Mouse (Mus musculus) midbrain, embryonic 10.5 days (tissue): Measurements from ENCODE around the gene Nav1. TPM values are rescaled to one million over a fixed set of nuclear protein-coding genes. Genes with fewer than 3 reads are reported as not detected.

ENCODE experiments used
- DNase-seq: peaks from one replicate; pipeline ENCODE4 v3.0.0-alpha.2; 2017; ENCODE audit warnings: low spot score
- H3K27ac ChIP-seq: fragments of 300-500 bp; sonication (generic); replicated peaks from 2 replicates; pipeline ENCODE4 v1.5.1; 2016; ENCODE audit warnings: mild to moderate bottlenecking
- H3K27me3 ChIP-seq: fragments of 300-500 bp; sonication (generic); 2 replicates; pipeline ENCODE4 v1.6.1; 2016; ENCODE audit warnings: low read depth, mild to moderate bottlenecking; ENCODE audit not compliant: poor library complexity, severe bottlenecking
- H3K36me3 ChIP-seq: fragments of 300-500 bp; sonication (generic); 2 replicates; pipeline ENCODE4 v1.6.1; 2016; ENCODE audit warnings: mild to moderate bottlenecking, moderate library complexity
- H3K4me1 ChIP-seq: fragments of 300-500 bp; sonication (generic); 2 replicates; pipeline ENCODE4 v1.6.1; 2016
- H3K4me3 ChIP-seq: fragments of 300-500 bp; sonication (generic); 2 replicates; pipeline ENCODE4 v1.5.1; 2016; ENCODE audit warnings: mild to moderate bottlenecking, moderate library complexity
- H3K9me3 ChIP-seq: fragments of 300-500 bp; sonication (generic); replicated peaks from 2 replicates; pipeline ENCODE4 v1.6.1; 2016; ENCODE audit warnings: mild to moderate bottlenecking
- WGBS: fragments of 180-500 bp; shearing (Covaris S2); methylation state at CpG from one replicate; pipeline ENCODE4 v1.1.7; 2016; 5-methylcytosine and 5-hydroxymethylcytosine counted together
- microRNA-seq: library from miRNA; unstranded; fragments of <30 nt; microRNA quantifications from one replicate; pipeline ENCODE4, GENCODE M21; 2017
- polyA plus RNA-seq: library from polyadenylated mRNA; unstranded; fragments of >200 nt; fragmentation: Nextera tagmentation; extraction: Ambion mirVana; gene quantifications from 2 replicates; pipeline ENCODE4 v1.2.1, GENCODE M21; 2016

Gene Nav1
- polyA plus RNA-seq, 1 experiment from 2014 or later, result 14.5 TPM

- peaks cover 96% of the 10 kb centered on the region for H3K36me3 ChIP-seq
- no peaks in the 10 kb centered on the region for H3K27me3 ChIP-seq
- H3K27ac ChIP-seq, result no peak overlapping the region
- H3K4me3 ChIP-seq, result no peak overlapping the region
- peaks cover 12% of the 10 kb centered on the region for H3K4me1 ChIP-seq
- WGBS, result 93% methylated on average over 6 of the region's 6 CpGs
- no peaks in the 10 kb centered on the region for H3K9me3 ChIP-seq
- DNase-seq, result no peak
Measured at GRCm38 (mm10) chr1:135422772-135423171, 184.3 kb downstream of the Nav1 start.

- peaks cover 100% of the 10 kb centered on the region for H3K36me3 ChIP-seq
- no peaks in the 10 kb centered on the region for H3K9me3 ChIP-seq
- H3K4me1 ChIP-seq, result no peaks in the 10 kb centered on the region
- no peak overlapping the region for H3K27ac ChIP-seq
- no peaks in the 10 kb centered on the region for H3K27me3 ChIP-seq
- no peak for DNase-seq
- no peak overlapping the region for H3K4me3 ChIP-seq
Measured at GRCm38 (mm10) chr1:135413996-135414395, 193.1 kb downstream of the Nav1 start.

GRCm38 (mm10) chr1:135412130-135412529 lies 195.0 kb downstream of the Nav1 start:
- 96% methylated on average over 4 of the region's 4 CpGs for WGBS
- no peak for DNase-seq
- no peaks in the 10 kb centered on the region for H3K9me3 ChIP-seq
- no peaks in the 10 kb centered on the region for H3K4me1 ChIP-seq
- peaks cover 100% of the 10 kb centered on the region for H3K36me3 ChIP-seq
- no peaks in the 10 kb centered on the region for H3K27me3 ChIP-seq
- H3K27ac ChIP-seq, result no peak overlapping the region
- H3K4me3 ChIP-seq, result no peak overlapping the region

- 87% methylated on average over 2 of the region's 2 CpGs for WGBS
- Histone ChIP-seq H3K36me3 (peaks cover 100% of the 10 kb centered on the region), H3K4me3 (no peak overlapping the region), H3K27me3 (no peaks in the 10 kb centered on the region), H3K9me3 (no peaks in the 10 kb centered on the region), H3K4me1 (no peaks in the 10 kb centered on the region), H3K27ac (no peak overlapping the region)
- no peak for DNase-seq
Measured at GRCm38 (mm10) chr1:135410967-135411366, 196.1 kb downstream of the Nav1 start.

GRCm38 (mm10) chr1:135408973-135409372 lies 198.1 kb downstream of the Nav1 start:
- peaks cover 100% of the 10 kb centered on the region for H3K36me3 ChIP-seq
- DNase-seq, result no peak
- H3K27ac ChIP-seq, result no peak overlapping the region
- no peaks in the 10 kb centered on the region for H3K4me1 ChIP-seq
- no peaks in the 10 kb centered on the region for H3K27me3 ChIP-seq
- H3K4me3 ChIP-seq, result no peak overlapping the region
- H3K9me3 ChIP-seq, result no peaks in the 10 kb centered on the region
- WGBS, result 96% methylated on average over 4 of the region's 4 CpGs

- WGBS, result 91% methylated on average over 7 of the region's 7 CpGs
- DNase-seq, result no peak
- peaks cover 100% of the 10 kb centered on the region for H3K36me3 ChIP-seq
Measured at GRCm38 (mm10) chr1:135405356-135405755, 201.7 kb downstream of the Nav1 start.

GRCm38 (mm10) chr1:135401452-135402110 lies 205.5 kb downstream of the Nav1 start:
- Histone ChIP-seq H3K36me3 (peaks cover 100% of the 10 kb centered on the region), H3K4me3 (no peak overlapping the region), H3K9me3 (no peaks in the 10 kb centered on the region), H3K27me3 (no peaks in the 10 kb centered on the region), H3K4me1 (no peaks in the 10 kb centered on the region), H3K27ac (no peak overlapping the region)
- no peak for DNase-seq
- 91% methylated on average over 3 of the region's 3 CpGs for WGBS

More at GRCm38 (mm10) chr1:135405356-135405755, 201.7 kb downstream of the Nav1 start:
- H3K27me3 ChIP-seq, result no peaks in the 10 kb centered on the region
- H3K4me3 ChIP-seq, result no peak overlapping the region
- no peaks in the 10 kb centered on the region for H3K4me1 ChIP-seq
- no peak overlapping the region for H3K27ac ChIP-seq
- no peaks in the 10 kb centered on the region for H3K9me3 ChIP-seq

- WGBS, result 95% methylated on average over 5 of the region's 5 CpGs
- H3K4me1 ChIP-seq, result no peaks in the 10 kb centered on the region
- H3K4me3 ChIP-seq, result no peak overlapping the region
- no peaks in the 10 kb centered on the region for H3K9me3 ChIP-seq
- no peak overlapping the region for H3K27ac ChIP-seq
- H3K36me3 ChIP-seq, result peaks cover 100% of the 10 kb centered on the region
- DNase-seq, result no peak
- no peaks in the 10 kb centered on the region for H3K27me3 ChIP-seq
Measured at GRCm38 (mm10) chr1:135399466-135399865, 207.6 kb downstream of the Nav1 start.

- H3K27me3 ChIP-seq, result no peaks in the 10 kb centered on the region
- DNase-seq, result no peak
- no peak overlapping the region for H3K4me3 ChIP-seq
- no peaks in the 10 kb centered on the region for H3K9me3 ChIP-seq
- H3K27ac ChIP-seq, result no peak overlapping the region
- WGBS, result 93% methylated on average over 9 of the region's 9 CpGs
- peaks cover 90% of the 10 kb centered on the region for H3K36me3 ChIP-seq
- no peaks in the 10 kb centered on the region for H3K4me1 ChIP-seq
Measured at GRCm38 (mm10) chr1:135385161-135385560, 221.9 kb downstream of the Nav1 start.

Small RNA genes lying within 50 kb of the gene (microRNA-seq; reads per million reads assigned to microRNA genes)
- gene Mir1231, result 2.1 reads per million

Other genes starting within 250 kb of the Nav1 start
- gene Shisa4, start 232.1 kb downstream of the Nav1 start, polyA plus RNA-seq, result 66.3 and 81.3 TPM in 2 replicates
- 179 and 191 TPM in 2 replicates for gene Ipo9, start 176.8 kb downstream of the Nav1 start, polyA plus RNA-seq
- 41.9 and 44.9 TPM in 2 replicates for gene Csrp1, start 112.8 kb upstream of the Nav1 start, polyA plus RNA-seq
- 20.4 and 22.8 TPM in 2 replicates for gene Phlda3, start 158.8 kb upstream of the Nav1 start, polyA plus RNA-seq
- 0.72 and 0.78 TPM in 2 replicates for gene Tnni1, start 172.1 kb upstream of the Nav1 start, polyA plus RNA-seq
- gene Lad1, start 211.3 kb upstream of the Nav1 start, polyA plus RNA-seq, result 0.15 and 0.59 TPM in 2 replicates
- 0.70 and 0.74 TPM in 2 replicates for gene Tnnt2, start 229.1 kb upstream of the Nav1 start, polyA plus RNA-seq